Mouse (Mus musculus) cerebellum, adult 11 months (tissue): Measurements from ENCODE around the gene Eno2.
A peak's percentile ranks its signal among the peaks of the same experiment; 100 is the strongest.
"Not testable (repeated sequence)": the region's sequence is repeated elsewhere in the genome, so short reads cannot be mapped to it uniquely, and the experiment has no call there.

ENCODE experiments used
- DNase-seq: peaks from one replicate; pipeline ENCODE4 v3.0.0; 2022

Eno2 gene

GRCm38 (mm10) chr6:124805341-124806321 is 36.2 kb upstream of the Eno2 start:
- peak; percentile 89 for DNase-seq

DNA sequence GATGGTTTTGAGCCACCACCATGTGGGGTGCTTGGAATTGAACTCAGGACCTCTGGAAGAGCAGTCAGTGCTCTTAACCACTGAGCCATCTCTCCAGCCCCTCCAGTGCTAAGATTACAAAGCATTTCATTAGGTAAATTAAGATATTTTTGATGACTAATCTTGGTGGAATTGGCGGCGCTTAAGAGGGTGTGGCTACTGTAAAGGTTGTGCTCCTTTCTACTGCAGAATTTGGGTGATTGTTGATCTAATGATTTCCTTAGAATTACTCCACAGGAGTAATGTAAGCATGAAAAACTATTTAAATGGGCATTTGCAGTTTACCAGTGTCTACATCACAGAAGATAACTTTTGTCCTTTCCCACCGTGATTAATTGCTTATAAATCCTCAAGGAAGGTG is 34.9 kb upstream of the Eno2 start:
- no peak for DNase-seq

- not testable (repeated sequence) for DNase-seq
These were observed 34.2 kb upstream of the Eno2 start for GRCm38 (mm10) chr6:124803691-124804090.

DNA sequence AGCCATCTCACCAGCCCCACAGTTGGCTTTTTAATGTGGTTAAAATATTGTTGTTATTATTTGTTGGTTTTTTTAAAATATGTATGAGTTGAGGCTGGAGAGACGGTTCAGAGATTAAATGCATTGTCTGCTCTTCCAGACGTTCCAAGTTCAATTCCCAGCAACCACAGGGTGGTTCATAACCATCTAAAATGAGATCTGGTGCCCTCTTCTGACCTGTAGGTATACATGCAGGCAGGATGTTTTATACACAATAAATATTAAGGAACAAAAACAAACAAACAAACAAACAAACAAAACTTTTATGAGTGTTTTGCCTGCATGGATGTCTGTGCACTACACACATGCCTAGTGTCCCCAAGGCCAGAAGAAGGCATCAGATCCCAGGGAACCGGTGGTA is 33.6 kb upstream of the Eno2 start:
- DNase-seq = no peak

DNA sequence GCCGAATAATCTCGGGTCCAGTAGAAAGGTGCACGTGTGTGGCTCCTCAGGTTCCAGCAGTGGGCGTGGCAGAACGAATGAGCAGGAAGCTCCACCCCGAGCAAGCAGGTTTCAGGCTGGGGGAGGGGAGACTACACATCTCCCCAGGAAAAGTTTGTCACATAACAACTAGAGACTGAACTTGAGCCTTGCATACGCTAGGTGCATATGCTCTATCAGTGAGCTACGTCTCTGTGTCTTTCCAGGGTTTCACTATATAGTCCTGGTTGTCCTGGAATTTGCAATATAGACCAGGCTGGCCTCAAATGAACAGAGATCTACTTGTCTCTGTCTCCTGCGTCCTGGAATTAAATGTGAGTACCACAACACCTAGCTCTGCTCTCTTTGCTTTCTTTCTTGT is 32.9 kb upstream of the Eno2 start:
- DNase-seq = not testable (repeated sequence)

GRCm38 (mm10) chr6:124796200-124796599 is 26.7 kb upstream of the Eno2 start:
- no peak for DNase-seq

GRCm38 (mm10) chr6:124795781-124796180 is 26.3 kb upstream of the Eno2 start:
- DNase-seq = no peak

DNA sequence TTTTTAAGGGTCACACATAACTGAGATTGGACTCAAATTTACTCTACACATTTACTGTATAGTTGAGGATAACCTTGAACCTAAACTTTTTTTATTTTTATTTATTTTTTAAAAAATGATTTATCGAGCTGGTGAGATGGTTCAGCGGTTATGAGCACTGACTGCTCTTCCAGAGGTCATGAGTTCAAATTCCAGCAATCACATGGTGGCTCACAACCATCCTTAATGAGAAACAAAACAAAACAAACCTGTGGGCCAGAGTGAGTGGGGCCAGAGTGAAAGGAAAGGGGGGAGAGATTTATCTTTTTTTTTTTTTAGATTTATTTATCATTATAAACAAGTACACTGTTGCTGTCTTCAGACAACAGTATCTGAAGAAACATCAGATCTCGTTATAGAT is 22.4 kb upstream of the Eno2 start:
- DNase-seq = no peak

DNA sequence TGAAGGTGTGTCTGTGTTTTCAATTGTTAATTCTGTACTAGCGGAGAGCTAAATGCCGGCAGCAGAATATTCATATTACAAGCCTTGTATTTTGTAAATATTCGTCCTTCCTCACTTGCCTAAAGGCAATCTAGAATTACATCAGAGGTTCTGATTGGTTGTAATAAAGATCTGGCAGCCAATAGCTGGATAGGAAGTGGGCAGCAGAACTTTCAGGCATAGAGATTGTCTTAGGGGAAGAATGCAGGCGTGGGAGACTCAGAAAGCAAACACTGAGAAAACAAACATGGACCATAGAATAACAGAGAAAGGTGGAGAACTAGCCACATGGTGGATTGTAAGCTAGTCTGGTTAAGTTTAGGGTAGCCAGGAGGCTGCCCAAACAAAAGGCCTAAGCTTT is 20.6 kb upstream of the Eno2 start:
- no peak for DNase-seq

DNA sequence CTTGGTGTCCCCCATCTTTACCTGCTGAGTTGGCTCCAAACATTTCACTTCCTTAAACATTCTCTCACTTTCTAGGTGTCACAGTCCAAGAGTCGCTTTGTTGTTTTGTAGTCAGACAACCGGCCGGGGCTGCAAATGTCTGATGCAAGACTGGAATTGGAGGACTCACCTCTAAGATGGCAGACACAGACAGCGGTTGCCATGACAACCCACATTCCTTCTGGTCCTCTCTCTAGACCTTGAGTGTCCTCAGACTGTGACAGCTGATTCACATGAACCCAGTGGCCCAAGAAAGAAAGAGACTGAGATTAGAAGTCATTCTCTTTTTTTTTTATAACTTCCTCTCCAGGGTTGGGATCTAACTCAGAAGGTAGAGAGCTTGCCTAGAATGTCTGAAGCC is 20.0 kb upstream of the Eno2 start:
- DNase-seq = peak; percentile 8

- DNase-seq = peak; percentile 35
These were observed 18.2 kb upstream of the Eno2 start for GRCm38 (mm10) chr6:124787722-124788121.

DNA sequence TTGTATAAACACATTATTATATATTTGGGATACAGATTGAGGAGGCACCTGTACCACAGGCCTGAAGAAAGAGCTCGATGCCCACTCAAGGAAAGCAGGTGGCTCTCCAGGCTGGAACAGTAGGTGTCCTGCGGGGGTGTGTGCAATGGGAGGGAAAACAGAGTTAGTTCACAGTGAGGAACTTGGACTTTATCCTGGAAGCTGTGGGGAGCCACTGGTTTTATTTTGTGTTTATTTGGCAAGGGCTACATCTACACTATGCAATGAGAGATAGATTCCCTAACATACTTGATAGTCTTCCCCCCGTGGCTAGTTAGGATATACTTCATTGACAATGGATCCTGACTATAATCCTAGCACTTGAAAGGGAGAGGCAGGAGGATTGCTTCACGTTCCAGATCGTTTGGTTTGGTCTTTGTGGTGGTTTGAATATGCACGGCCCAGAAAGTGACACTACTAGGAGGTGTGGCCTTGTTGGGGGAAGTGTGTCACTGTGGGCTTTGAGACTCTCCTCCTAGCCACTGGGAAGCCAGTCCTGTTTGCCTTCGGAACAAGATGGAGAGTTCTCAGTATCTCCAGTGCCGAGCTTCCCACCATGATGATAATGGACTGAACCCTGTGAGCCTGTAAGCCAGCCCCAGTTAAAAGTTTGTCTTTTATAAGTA is 17.4 kb upstream of the Eno2 start:
- peak; percentile 84 for DNase-seq

GRCm38 (mm10) chr6:124782436-124782835 is 13.0 kb upstream of the Eno2 start:
- no peak for DNase-seq

- DNase-seq = no peak
These were observed 11.4 kb upstream of the Eno2 start for GRCm38 (mm10) chr6:124780917-124781316.

GRCm38 (mm10) chr6:124779984-124780416 is 10.5 kb upstream of the Eno2 start:
- no peak for DNase-seq

- DNase-seq = peak; percentile 11
These were observed 9.9 kb upstream of the Eno2 start, which contains the start of gene Lrrc23 for GRCm38 (mm10) chr6:124779222-124779983. Gene Lrrc23 (minus strand): TSS chr6:124779727.

DNA sequence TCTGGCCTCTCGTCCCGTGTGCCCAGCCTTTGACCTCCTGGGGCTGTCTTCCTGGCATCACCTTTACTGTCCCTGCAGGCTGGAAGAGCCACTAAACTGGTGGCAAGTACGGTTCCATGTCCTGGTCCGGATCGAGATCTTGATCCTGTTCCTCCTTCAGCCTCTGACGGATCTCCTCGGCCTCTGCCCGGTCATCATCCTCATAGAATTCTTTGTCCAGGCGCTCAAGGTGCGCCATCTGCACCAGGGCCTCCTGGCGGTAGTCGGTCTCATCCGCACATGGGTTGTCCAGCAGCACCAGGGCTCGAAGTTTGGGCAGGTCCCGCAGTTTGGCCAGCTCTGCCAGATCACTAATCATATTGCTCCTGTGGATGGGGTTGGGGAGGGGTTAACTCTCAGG is 1.0 kb upstream of the Eno2 start:
- DNase-seq = peak; percentile 53

GRCm38 (mm10) chr6:124770013-124770412 is 540 bp upstream of the Eno2 start:
- DNase-seq = no peak

- DNase-seq = no peak
These were observed 799 bp downstream of the Eno2 start for GRCm38 (mm10) chr6:124768704-124769044.

GRCm38 (mm10) chr6:124767920-124768703 is 1.4 kb downstream of the Eno2 start:
- peak; percentile 71 for DNase-seq

DNA sequence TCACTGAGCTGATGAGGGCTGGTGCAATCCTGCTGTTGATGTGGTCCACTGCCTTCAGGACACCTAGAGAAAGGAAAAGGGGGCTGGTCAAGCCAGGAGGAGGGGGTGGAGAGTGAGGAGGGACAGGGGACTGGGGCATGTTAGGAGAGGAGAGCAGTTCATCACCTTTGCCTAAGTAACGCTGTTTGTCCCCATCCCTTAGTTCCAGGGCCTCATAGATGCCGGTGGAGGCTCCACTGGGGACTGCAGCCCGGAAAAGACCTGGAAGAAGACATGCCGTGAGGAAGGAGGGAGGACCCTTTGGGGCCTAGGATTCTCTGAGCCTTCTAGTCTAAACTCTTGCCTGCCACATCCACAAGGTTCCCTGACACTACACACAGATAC is 1.9 kb downstream of the Eno2 start:
- DNase-seq = no peak

DNA sequence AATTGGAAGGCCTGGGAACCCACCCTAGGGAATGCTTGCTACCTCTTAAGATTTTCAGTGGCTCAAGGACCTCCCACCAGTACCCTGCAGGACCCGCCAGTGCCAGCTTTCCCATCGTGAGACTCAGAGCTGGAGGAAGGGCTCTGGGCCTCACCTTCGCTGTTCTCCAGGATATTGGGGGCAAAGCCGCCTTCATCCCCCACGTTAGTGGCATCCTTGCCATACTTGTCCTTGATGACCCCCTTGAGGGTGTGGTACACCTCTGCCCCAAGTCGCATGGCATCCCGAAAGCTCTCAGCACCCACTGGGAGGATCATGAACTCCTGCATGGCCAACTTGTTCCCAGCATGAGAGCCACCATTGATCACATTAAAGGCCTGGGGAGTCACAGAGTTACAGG is 3.5 kb downstream of the Eno2 start:
- no peak for DNase-seq

- DNase-seq = peak; percentile 83
These were observed 10.2 kb downstream of the Eno2 start for GRCm38 (mm10) chr6:124759259-124759658.
